Mouse (Mus musculus) large intestine, adult 2 months (tissue): ENCODE measurements around the gene Sgo2a. TPM values are rescaled to one million over a fixed set of nuclear protein-coding genes. Genes with fewer than 3 reads are reported as not detected.
A peak's percentile ranks its signal among the peaks of the same experiment; 100 is the strongest.
"Not testable (repeated sequence)": the region's sequence is repeated elsewhere in the genome, so short reads cannot be mapped to it uniquely, and the experiment has no call there.

Experiments used
- DNase-seq: peaks from one replicate; pipeline ENCODE4 v3.0.0-alpha.2; 2012; ENCODE audit warnings: low read depth, low spot score
- WGBS: fragments of 180-500 bp; shearing (Covaris S2); methylation state at CpG from one replicate; pipeline ENCODE4 v1.1.7; 2018; 5-methylcytosine and 5-hydroxymethylcytosine counted together
- polyA plus RNA-seq: library from polyadenylated mRNA; depleted of rRNA; stranded (reverse); fragments of >200 nt; gene quantifications from 2 replicates; pipeline ENCODE4 v1.2.3, GENCODE M21; 2012

The Sgo2a gene
- polyA plus RNA-seq, 1 experiment: 0.83 TPM

DNA sequence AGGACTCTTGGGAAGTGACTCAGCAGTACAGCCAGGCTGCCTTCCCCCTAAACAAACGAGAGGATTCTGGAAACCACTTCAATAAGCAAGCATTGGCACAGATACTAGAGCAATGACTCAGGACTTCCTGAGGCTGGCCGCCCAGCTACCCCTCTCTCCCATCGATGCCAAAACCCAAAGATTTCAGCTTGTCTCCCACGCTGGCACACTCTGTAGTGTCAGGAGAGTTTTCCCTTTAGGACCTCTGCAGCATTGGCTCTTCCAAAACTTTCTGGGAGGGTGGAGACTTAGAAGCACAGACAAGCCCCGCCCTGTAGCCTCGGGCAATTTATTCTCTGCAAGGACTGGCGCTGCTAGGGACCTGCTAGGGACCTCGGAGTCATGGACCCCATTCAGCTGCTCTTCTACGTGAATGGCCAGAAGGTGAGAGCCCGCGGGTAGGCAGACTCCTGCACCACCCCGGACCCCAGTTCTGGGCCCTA, 33.9 kb downstream of the Sgo2a start, which contains the start of gene Aox1:
TSS of gene Aox1 (plus strand) at position 296 of the 482 bp plus-strand sequence.
- DNase-seq: peak; percentile 4

GRCm38 (mm10) chr1:58030156-58030871, 34.5 kb downstream of the Sgo2a start:
- WGBS: 38% methylated on average over 13 of the region's 13 CpGs
- DNase-seq: no peak

More for the DNA sequence above, 33.9 kb downstream of the Sgo2a start, which contains the start of gene Aox1:
- 8% methylated on average over 12 of the region's 12 CpGs for WGBS

DNA sequence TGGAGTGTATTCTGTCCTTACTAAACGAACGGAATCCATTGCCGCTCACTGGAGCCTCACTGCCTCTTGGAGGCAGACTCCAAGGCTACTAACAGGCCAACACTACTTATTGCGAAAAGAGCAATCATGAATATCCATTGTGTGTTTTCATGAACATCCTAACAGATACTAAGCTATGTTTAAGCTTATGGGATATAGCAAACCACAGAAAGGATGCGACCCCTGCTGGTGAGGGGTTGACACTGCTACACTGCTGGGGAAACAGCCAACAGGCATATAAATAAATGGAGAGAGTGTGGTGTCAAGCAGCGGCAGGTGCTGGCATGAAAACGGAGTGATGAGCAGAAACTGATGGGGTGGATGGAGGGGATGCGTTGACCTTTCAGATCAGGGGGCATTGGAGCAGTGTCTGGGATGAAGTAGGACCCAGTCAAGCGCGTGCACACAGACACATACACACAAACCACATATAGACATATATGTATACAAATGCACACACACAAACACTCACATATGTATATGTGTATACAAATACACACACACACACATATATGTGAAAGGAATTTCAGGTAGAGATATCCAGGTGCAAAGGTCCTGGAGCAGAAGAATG, 35.5 kb downstream of the Sgo2a start:
- DNase-seq: peak; percentile 22

DNA sequence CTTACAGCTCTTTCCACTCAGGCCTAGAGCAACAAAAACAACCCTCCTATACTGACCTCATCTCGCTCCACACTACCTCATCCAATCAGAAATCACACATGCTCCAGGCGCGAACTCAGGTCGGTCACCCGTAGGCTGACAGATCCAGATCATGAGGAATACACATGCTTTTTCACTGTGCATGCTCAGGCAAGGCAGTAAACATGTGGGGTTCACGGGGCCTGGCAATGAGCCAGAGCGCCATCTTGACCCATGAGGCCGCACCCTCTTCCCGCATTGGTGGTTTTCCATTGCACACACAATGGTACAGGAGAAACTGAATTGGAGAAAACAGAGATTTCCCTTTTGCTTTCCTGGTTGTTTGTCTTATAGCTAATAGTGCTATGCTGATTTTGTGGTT, 41.5 kb downstream of the Sgo2a start:
- WGBS: 83% methylated on average over 9 of the region's 9 CpGs
- not testable (repeated sequence) for DNase-seq

More for the DNA sequence above, 35.5 kb downstream of the Sgo2a start:
- 62% methylated on average over 10 of the region's 10 CpGs for WGBS

- WGBS: 55% methylated on average over 3 of the region's 3 CpGs
- no peak for DNase-seq
Observed at GRCm38 (mm10) chr1:58045076-58045475, 49.3 kb downstream of the Sgo2a start.

DNA sequence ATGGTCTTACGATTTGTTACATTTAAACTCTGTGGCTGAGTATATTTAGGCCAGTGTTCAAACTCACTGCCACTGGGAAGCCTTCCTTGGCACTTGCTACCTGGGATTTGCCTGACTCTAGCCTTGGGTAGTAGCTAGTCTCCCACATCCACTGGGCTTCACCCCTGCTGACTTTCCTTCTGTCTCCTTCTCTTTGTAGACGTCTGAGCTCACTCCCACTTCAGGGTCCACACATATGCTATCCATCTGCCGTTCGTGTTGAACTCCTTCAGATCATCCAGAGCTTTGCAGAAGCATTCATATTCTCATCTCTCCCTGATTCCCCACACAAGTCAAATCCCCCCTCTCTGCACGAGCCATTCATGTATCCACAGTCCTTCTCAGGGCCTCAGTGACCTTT, 49.8 kb downstream of the Sgo2a start:
- DNase-seq: no peak
- WGBS: 70% methylated on average over 5 of the region's 5 CpGs

- DNase-seq: no peak
- WGBS: 53% methylated on average over 3 of the region's 3 CpGs
Observed at GRCm38 (mm10) chr1:58046721-58047290, 51.0 kb downstream of the Sgo2a start.

DNA sequence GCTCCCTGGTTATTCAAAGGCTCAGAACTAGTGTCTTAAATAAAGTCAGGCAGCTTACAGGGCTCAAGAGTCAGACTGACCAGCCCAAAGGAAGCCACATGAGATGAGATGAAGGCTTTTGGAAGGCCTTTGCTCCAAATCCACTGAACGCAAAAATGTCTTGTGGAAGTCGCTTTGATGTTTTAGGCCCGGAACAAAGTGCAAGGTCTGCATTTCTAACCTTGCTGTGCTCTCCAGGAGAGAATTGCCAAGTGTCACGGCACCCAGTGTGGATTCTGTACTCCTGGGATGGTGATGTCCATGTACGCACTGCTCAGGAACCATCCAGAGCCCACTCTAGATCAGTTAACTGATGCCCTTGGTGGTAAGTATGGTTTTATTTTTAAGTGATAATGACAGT, 53.4 kb downstream of the Sgo2a start:
- DNase-seq: no peak
- WGBS: 85% methylated on average over 5 of the region's 5 CpGs

- 84% methylated on average over 11 of the region's 11 CpGs for WGBS
- no peak for DNase-seq
Observed at GRCm38 (mm10) chr1:58055598-58055997, 59.8 kb downstream of the Sgo2a start.

DNA sequence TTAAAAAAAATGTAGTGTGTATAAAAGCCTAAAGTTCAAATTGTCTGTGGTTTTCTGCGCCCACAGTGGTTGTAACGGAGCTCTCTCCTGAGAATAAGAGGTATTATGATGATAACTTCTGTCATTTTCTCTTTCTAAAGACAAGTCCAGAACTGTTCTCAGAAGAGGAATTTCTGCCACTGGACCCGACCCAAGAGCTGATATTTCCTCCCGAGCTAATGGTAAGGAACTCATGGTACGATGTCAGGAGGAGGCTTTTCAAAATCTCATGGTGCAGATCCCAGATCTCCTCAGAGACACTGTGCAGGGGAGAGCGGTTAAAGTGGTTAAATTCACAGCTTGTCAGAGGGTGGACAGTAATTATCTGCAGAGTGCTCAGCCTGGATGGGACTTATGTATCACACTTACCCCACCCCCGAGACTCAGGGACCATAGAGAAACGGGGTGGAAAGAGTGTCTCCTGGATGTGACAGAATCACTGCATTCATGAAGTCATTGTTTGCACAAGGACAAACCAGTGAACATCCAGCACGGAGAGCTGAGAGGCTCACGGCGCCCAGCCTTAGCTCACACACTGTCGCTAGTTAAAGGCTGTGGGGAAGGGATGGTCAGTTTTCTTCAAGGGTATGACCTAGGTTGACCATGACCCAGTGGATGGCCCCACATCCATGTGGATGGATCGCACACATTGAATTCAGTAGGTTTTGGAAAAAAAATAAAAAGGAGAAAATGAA, 60.5 kb downstream of the Sgo2a start:
- 61% methylated on average over 13 of the region's 13 CpGs for WGBS

DNA sequence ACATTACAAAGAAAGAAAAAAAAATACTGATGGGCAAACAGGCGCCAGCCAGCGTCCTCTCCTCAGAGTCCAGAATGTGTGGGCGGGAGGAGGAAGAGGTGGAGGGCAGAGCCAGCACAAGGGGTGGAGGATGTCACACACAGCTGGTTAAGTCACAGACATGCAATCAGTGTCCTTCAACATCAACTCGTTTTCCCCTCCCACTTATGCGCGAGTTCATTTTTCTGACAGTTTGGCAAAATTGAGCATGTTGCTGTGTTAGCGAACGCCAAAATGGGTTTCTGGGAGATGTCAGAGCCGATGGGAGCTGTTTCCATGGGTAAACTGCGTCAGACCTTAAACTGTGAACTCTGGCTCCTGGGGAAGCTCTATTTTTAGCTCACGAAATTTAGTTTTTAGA, 61.2 kb downstream of the Sgo2a start:
- 76% methylated on average over 11 of the region's 11 CpGs for WGBS
- DNase-seq: no peak

More for the DNA sequence above, 60.5 kb downstream of the Sgo2a start:
- no peak for DNase-seq

GRCm38 (mm10) chr1:58058846-58059245, 63.1 kb downstream of the Sgo2a start:
- 94% methylated on average over 4 of the region's 4 CpGs for WGBS
- DNase-seq: no peak

GRCm38 (mm10) chr1:58062131-58062530, 66.4 kb downstream of the Sgo2a start:
- 93% methylated on average over 7 of the region's 7 CpGs for WGBS
- DNase-seq: no peak

GRCm38 (mm10) chr1:58065151-58065550, 69.4 kb downstream of the Sgo2a start:
- WGBS: 83% methylated on average over 5 of the region's 5 CpGs
- DNase-seq: no peak

DNA sequence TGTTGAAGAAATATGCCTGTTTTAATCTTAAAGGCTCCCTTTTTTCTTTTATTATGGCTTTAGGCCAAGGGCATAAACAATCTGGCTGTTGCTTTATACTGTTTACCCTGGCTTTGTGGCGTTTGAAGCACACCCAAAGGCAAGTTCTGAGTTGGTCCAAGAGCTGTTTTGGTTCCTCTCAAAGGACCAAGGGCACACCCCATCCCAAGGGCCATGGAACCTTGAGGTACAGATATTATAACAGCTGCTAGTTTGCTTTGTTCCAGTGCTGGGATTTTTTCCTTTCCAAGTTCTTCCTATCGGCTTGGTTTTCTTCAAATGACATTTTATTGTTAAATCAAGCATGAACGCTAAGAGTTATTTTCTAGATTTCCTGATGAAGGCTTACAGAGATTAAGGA, 69.8 kb downstream of the Sgo2a start:
- DNase-seq: no peak
- 54% methylated on average over 3 of the region's 3 CpGs for WGBS

DNA sequence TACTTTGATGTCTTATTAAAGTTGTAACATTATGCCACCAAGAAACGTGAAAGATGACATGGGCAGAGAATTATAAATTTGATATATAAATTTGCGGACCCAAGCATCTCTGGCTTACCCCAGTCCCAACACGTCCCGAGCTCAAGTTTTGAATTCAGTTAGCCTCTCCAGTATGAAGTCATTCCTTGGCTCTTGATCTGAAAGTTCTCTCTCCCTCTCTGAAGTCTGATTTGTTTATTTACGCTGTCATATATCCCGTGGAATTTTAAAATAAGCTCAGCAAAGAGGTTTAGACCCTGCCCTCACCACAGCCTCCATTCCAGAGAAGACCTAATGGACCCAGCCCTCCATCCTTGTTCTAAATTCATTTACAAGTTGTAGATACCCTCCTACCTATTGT, 73.4 kb downstream of the Sgo2a start:
- DNase-seq: no peak
- WGBS: 75% methylated on average over 6 of the region's 6 CpGs

- 92% methylated on average over 11 of the region's 11 CpGs for WGBS
- DNase-seq: no peak
Observed at GRCm38 (mm10) chr1:58070091-58070490, 74.3 kb downstream of the Sgo2a start.

- 78% methylated on average over 9 of the region's 9 CpGs for WGBS
- no peak for DNase-seq
Observed at GRCm38 (mm10) chr1:58071006-58071405, 75.2 kb downstream of the Sgo2a start.

- DNase-seq: no peak
- 76% methylated on average over 1 of the region's 1 CpGs for WGBS
Observed at GRCm38 (mm10) chr1:58071509-58071908, 75.7 kb downstream of the Sgo2a start.

DNA sequence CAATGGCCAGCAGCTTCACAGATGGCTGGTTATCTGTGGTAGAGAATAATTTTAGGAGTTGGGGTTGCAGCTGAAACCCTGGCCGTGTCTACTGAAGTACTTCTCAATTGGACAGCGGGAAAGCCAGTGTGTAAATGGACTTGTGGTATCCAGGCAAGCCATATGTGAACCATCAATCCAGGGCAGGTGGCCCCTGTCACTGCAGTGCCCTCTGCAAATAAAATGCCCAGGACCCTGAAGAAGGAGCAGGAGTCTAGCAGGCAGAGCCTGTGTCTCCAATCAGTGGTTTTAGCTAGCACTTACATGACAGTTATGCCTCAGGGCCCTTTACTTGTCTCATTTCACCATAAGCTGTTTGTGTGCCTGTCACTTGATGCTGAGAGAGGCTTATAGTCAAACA, 76.6 kb downstream of the Sgo2a start:
- DNase-seq: no peak
- WGBS: 82% methylated on average over 2 of the region's 2 CpGs
